Mouse (Mus musculus) c-Kit-negative CD71-positive TER-119-positive erythroid progenitor cells, embryonic 14.5 days (primary cell): Measurements from ENCODE around the gene Srgap2.
A peak's percentile ranks its signal among the peaks of the same experiment; 100 is the strongest.
"Not testable (repeated sequence)": the region's sequence is repeated elsewhere in the genome, so short reads cannot be mapped to it uniquely, and the experiment has no call there.

Experiments used
- DNase-seq: peaks from one replicate; pipeline ENCODE4 v3.0.0-alpha.2; 2013; ENCODE audit warnings: low read depth, low spot score

Srgap2 gene

GRCm38 (mm10) chr1:131527281-131528080, at the start of gene Srgap2, which contains the start of gene Fam72a:
Gene Srgap2, minus strand, starts transcription at chr1:131527352.
Gene Fam72a, plus strand, starts transcription at chr1:131527903.
- peak; percentile 99 for DNase-seq

GRCm38 (mm10) chr1:131573721-131574120, 46.6 kb upstream of the Srgap2 start:
- DNase-seq = peak; percentile 32

GRCm38 (mm10) chr1:131570391-131570790, 43.2 kb upstream of the Srgap2 start:
- no peak for DNase-seq

GRCm38 (mm10) chr1:131569721-131570120, 42.6 kb upstream of the Srgap2 start:
- no peak for DNase-seq

GRCm38 (mm10) chr1:131566056-131566455, 38.9 kb upstream of the Srgap2 start:
- DNase-seq = not testable (repeated sequence)

GRCm38 (mm10) chr1:131562081-131562480, 34.9 kb upstream of the Srgap2 start:
- DNase-seq = no peak

GRCm38 (mm10) chr1:131560500-131560899, 33.3 kb upstream of the Srgap2 start:
- no peak for DNase-seq

GRCm38 (mm10) chr1:131555042-131555812, 28.1 kb upstream of the Srgap2 start:
- DNase-seq = peak; percentile 21

- DNase-seq = no peak
Measured at GRCm38 (mm10) chr1:131553428-131553827, 26.3 kb upstream of the Srgap2 start.

- DNase-seq = no peak
Measured at GRCm38 (mm10) chr1:131551956-131552355, 24.8 kb upstream of the Srgap2 start.

- DNase-seq = no peak
Measured at GRCm38 (mm10) chr1:131548494-131549365, 21.6 kb upstream of the Srgap2 start.

- no peak for DNase-seq
Measured at GRCm38 (mm10) chr1:131546798-131547690, 19.9 kb upstream of the Srgap2 start.

GRCm38 (mm10) chr1:131543886-131544565, 16.9 kb upstream of the Srgap2 start:
- DNase-seq = no peak

GRCm38 (mm10) chr1:131541903-131542302, 14.8 kb upstream of the Srgap2 start:
- DNase-seq = no peak

GRCm38 (mm10) chr1:131541431-131541830, 14.3 kb upstream of the Srgap2 start:
- no peak for DNase-seq

GRCm38 (mm10) chr1:131540795-131541194, 13.6 kb upstream of the Srgap2 start:
- DNase-seq = no peak

- DNase-seq = no peak
Measured at GRCm38 (mm10) chr1:131539771-131540170, 12.6 kb upstream of the Srgap2 start.

- no peak for DNase-seq
Measured at GRCm38 (mm10) chr1:131528561-131529166, 1.5 kb upstream of the Srgap2 start.

GRCm38 (mm10) chr1:131528081-131528507, 942 bp upstream of the Srgap2 start:
- peak; percentile 62 for DNase-seq
